Mouse (Mus musculus) forebrain, embryonic 11.5 days (tissue): ENCODE results near the gene Cdnf. TPM values are rescaled to one million over a fixed set of nuclear protein-coding genes. Genes with fewer than 3 reads are reported as not detected.

Source experiments
- ATAC-seq: fragments of 200-750 bp; cut with Nextera tagmentation; replicated peaks from 2 replicates; pipeline ENCODE4 v1.8.0; 2017; ENCODE audit warnings: moderate TSS enrichment; ENCODE audit not compliant: low FRiP score
- DNase-seq: peaks from one replicate; pipeline ENCODE4 v3.0.0-alpha.2; 2017; ENCODE audit warnings: low spot score
- H3K27ac ChIP-seq: fragments of 300-500 bp; sonication (generic); 2 replicates; pipeline ENCODE4 v1.5.1; 2014; ENCODE audit warnings: low read depth, low read length
- H3K27me3 ChIP-seq: fragments of 300-500 bp; sonication (generic); 2 replicates; pipeline ENCODE4 v1.6.1; 2014; ENCODE audit warnings: mild to moderate bottlenecking, low read length, mixed read lengths; ENCODE audit not compliant: control insufficient read depth, insufficient read depth
- H3K36me3 ChIP-seq: fragments of 300-500 bp; sonication (generic); 2 replicates; pipeline ENCODE4 v1.6.1; 2014; ENCODE audit warnings: mild to moderate bottlenecking, low read length, moderate library complexity, mixed read lengths; ENCODE audit not compliant: control insufficient read depth, insufficient read depth
- H3K4me1 ChIP-seq: fragments of 300-500 bp; sonication (generic); replicated peaks from 2 replicates; pipeline ENCODE4 v1.6.1; 2014; ENCODE audit warnings: low read length, mixed read lengths; ENCODE audit not compliant: control insufficient read depth, insufficient read depth
- H3K4me2 ChIP-seq: fragments of 300-500 bp; sonication (generic); 2 replicates; pipeline ENCODE4 v1.6.1; 2014; ENCODE audit warnings: low read depth, mild to moderate bottlenecking, low read length, moderate library complexity, mixed read lengths; ENCODE audit not compliant: severe bottlenecking
- H3K4me3 ChIP-seq: fragments of 300-500 bp; sonication (generic); 2 replicates; pipeline ENCODE4 v1.5.1; 2014; ENCODE audit warnings: low read depth, low read length
- H3K9ac ChIP-seq: fragments of 300-500 bp; sonication (generic); 2 replicates; pipeline ENCODE4 v1.6.1; 2014; ENCODE audit warnings: low read length
- H3K9me3 ChIP-seq: fragments of 300-500 bp; sonication (generic); 2 replicates; pipeline ENCODE4 v1.6.1; 2016; ENCODE audit warnings: low read length, mixed read lengths; ENCODE audit not compliant: control insufficient read depth
- WGBS: fragments of 180-500 bp; shearing (Covaris S2); extraction: QIAGEN DNeasy Blood & Tissue Kit; methylation state at CpG from one replicate; pipeline ENCODE4 v1.1.7; 2014; 5-methylcytosine and 5-hydroxymethylcytosine counted together
- polyA plus RNA-seq: library from polyadenylated mRNA; unstranded; fragments of >200 nt; fragmentation: Nextera tagmentation; extraction: Ambion mirVana; gene quantifications from 2 replicates; pipeline ENCODE4 v1.2.1, GENCODE M21; 2014

Gene Cdnf
- polyA plus RNA-seq, result 0.44 TPM in 1 of 2 replicates, not detected in the other

- DNase-seq (peak; percentile 95), ATAC-seq (peak; percentile 100)
- Histone ChIP-seq H3K4me1 (no peaks in the 10 kb centered on the region), H3K4me3 (peak within 1 kb of the TSS; percentile 79), H3K36me3 (peaks cover 2% of the 10 kb centered on the region; the same call in 1 of the 2 replicates), H3K27ac (peak within 1 kb of the TSS; percentile 37), H3K27me3 (no peaks in the 10 kb centered on the region), H3K9me3 (no peaks in the 10 kb centered on the region), H3K9ac (peak within 1 kb of the TSS; percentile 77), H3K4me2 (peak within 1 kb of the TSS; percentile 58)
- WGBS, result under 1% methylated on average over 60 of the region's 60 CpGs
Measured at GRCm38 (mm10) chr2:3512552-3513454, at the start of gene Cdnf, which contains the start of the genes Gm45902 and Hspa14. Cdnf (plus strand) TSS chr2:3513030. Gm45902 (minus strand) TSS chr2:3512790. Hspa14 (minus strand) TSS chr2:3512814.

GRCm38 (mm10) chr2:3473891-3474290, 38.9 kb upstream of the Cdnf start:
- H3K4me3 ChIP-seq, result peak overlapping the region; percentile 85
- H3K4me2 ChIP-seq, result peak overlapping the region; percentile 62
- no peak for ATAC-seq
- no peak for DNase-seq
- H3K27me3 ChIP-seq, result no peaks in the 10 kb centered on the region
- H3K9ac ChIP-seq, result peak overlapping the region; percentile 95
- H3K4me1 ChIP-seq, result no peaks in the 10 kb centered on the region
- under 1% methylated on average over 12 of the region's 12 CpGs for WGBS
- peak overlapping the region; percentile 93 for H3K27ac ChIP-seq
- no peaks in the 10 kb centered on the region; the same call in 1 of the 2 replicates for H3K36me3 ChIP-seq
- no peaks in the 10 kb centered on the region for H3K9me3 ChIP-seq

- Histone ChIP-seq H3K27ac (peak overlapping the region; percentile 93), H3K4me3 (peak overlapping the region; percentile 85), H3K9ac (peak overlapping the region; percentile 95), H3K9me3 (no peaks in the 10 kb centered on the region), H3K36me3 (no peaks in the 10 kb centered on the region; the same call in 1 of the 2 replicates), H3K4me1 (no peaks in the 10 kb centered on the region), H3K27me3 (no peaks in the 10 kb centered on the region), H3K4me2 (peak overlapping the region; percentile 62)
- DNase-seq (peak; percentile 86), ATAC-seq (peak; percentile 86)
- under 1% methylated on average over 46 of the region's 46 CpGs for WGBS
Measured at GRCm38 (mm10) chr2:3474361-3474805, 38.4 kb upstream of the Cdnf start.

GRCm38 (mm10) chr2:3474861-3475283, 38.0 kb upstream of the Cdnf start, which contains the start of gene Suv39h2:
Suv39h2 (minus strand) TSS chr2:3475031.
- H3K27ac ChIP-seq, result peak within 1 kb of the TSS; percentile 93
- H3K4me2 ChIP-seq, result peak within 1 kb of the TSS; percentile 62
- H3K27me3 ChIP-seq, result no peaks in the 10 kb centered on the region
- no peaks in the 10 kb centered on the region for H3K4me1 ChIP-seq
- WGBS, result under 1% methylated on average over 41 of the region's 42 CpGs
- H3K9me3 ChIP-seq, result no peaks in the 10 kb centered on the region
- DNase-seq (peak; percentile 99), ATAC-seq (peak; percentile 97)
- H3K9ac ChIP-seq, result peak within 1 kb of the TSS; percentile 95
- no peaks in the 10 kb centered on the region; the same call in 1 of the 2 replicates for H3K36me3 ChIP-seq
- peak within 1 kb of the TSS; percentile 85 for H3K4me3 ChIP-seq

DNA sequence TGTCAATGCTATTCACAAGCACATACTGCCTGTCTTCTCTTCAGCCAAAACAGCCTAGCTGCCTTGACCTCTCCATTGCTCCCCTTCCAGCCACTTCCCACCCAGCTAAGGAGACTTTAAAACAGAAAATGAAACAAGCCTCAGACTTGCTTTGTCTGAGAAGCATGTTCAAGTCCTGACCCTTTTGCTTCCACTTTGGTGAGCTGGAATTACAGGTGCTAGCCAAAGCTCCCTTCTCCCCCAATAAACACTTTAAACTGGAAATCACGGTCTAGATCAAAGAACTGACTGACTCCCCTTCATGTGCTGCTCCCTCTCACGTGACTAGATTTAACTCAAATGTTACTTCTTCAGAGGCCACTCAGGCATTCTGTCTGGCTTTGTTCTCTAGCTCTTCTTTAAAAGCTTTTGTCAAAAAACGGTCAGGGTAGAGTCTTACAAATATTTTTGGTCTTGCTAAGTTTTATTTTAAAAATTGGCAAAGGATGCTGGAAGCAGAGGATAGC, 37.0 kb upstream of the Cdnf start:
- no peak overlapping the region; the same call in 1 of the 2 replicates for H3K4me2 ChIP-seq
- no peak for ATAC-seq
- H3K9ac ChIP-seq, result no peak overlapping the region
- H3K9me3 ChIP-seq, result no peaks in the 10 kb centered on the region
- H3K4me1 ChIP-seq, result no peaks in the 10 kb centered on the region
- no peaks in the 10 kb centered on the region for H3K36me3 ChIP-seq
- WGBS, result 67% methylated on average over 3 of the region's 3 CpGs
- 0 out of 2 replicates have a peak overlapping the region, but pooled peaks have one; percentile 85 for H3K4me3 ChIP-seq
- no peak overlapping the region for H3K27ac ChIP-seq
- H3K27me3 ChIP-seq, result no peaks in the 10 kb centered on the region
- no peak for DNase-seq

DNA sequence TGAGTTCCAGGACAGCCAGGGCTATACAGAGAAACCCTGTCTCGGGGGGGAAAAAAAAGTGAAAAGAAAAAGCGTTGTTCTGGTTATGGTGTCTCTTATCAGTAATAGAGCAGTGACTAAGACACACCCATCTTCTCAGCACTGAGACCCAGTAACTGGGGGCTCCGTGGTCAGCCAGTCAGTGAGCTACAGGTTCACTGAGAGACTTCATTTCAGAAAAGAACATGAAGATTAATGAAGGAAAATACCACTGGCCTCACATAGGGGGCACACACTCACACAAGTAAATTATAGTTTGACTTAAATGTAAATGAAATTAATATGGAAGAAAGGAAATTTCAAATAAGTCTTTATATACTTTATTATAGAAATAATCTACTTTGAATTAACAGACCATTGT, 32.6 kb upstream of the Cdnf start:
- H3K4me1 ChIP-seq, result no peaks in the 10 kb centered on the region
- no peak for DNase-seq
- no peak overlapping the region for H3K4me3 ChIP-seq
- no peak overlapping the region for H3K27ac ChIP-seq
- H3K36me3 ChIP-seq, result no peaks in the 10 kb centered on the region
- no peak overlapping the region for H3K9ac ChIP-seq
- 84% methylated on average over 3 of the region's 3 CpGs for WGBS
- H3K4me2 ChIP-seq, result no peak overlapping the region
- ATAC-seq, result no peak
- H3K9me3 ChIP-seq, result no peaks in the 10 kb centered on the region
- H3K27me3 ChIP-seq, result no peaks in the 10 kb centered on the region

GRCm38 (mm10) chr2:3489816-3490215, 23.0 kb upstream of the Cdnf start:
- Histone ChIP-seq H3K36me3 (peaks cover 10% of the 10 kb centered on the region; the same call in 1 of the 2 replicates), H3K4me3 (no peak overlapping the region), H3K27me3 (no peaks in the 10 kb centered on the region), H3K4me1 (no peaks in the 10 kb centered on the region), H3K9me3 (no peaks in the 10 kb centered on the region), H3K4me2 (no peak overlapping the region), H3K9ac (no peak overlapping the region), H3K27ac (no peak overlapping the region)
- 89% methylated on average over 3 of the region's 3 CpGs for whole genome bisulfite sequencing
- DNase-seq, result no peak
- ATAC-seq, result no peak

- WGBS, result 89% methylated on average over 3 of the region's 3 CpGs
- no peak overlapping the region for H3K27ac ChIP-seq
- no peaks in the 10 kb centered on the region for H3K27me3 ChIP-seq
- ATAC-seq, result no peak
- H3K9me3 ChIP-seq, result no peaks in the 10 kb centered on the region
- H3K4me3 ChIP-seq, result no peak overlapping the region
- DNase-seq, result no peak
- no peaks in the 10 kb centered on the region for H3K4me1 ChIP-seq
- H3K4me2 ChIP-seq, result no peak overlapping the region
- peaks cover 17% of the 10 kb centered on the region; the same call in 1 of the 2 replicates for H3K36me3 ChIP-seq
- H3K9ac ChIP-seq, result no peak overlapping the region
Measured at GRCm38 (mm10) chr2:3493833-3494409, 18.9 kb upstream of the Cdnf start.
